Mouse (Mus musculus): ENCODE measurements around the gene Acsl4.

Gene Acsl4

GRCm38 (mm10) chrX:142390247-142390908 lies at the start of gene Acsl4:
Acsl4 (minus strand) TSS chrX:142390535.
- peak; percentile 64 to 77 for DNase-seq (ENCODE audit: low spot score in 2 of 2)

GRCm38 (mm10) chrX:142437971-142438504 lies 47.7 kb upstream of the Acsl4 start:
- no peak for DNase-seq (ENCODE audit: low spot score in 2 of 2)

GRCm38 (mm10) chrX:142432846-142433245 lies 42.5 kb upstream of the Acsl4 start:
- DNase-seq (ENCODE audit: low spot score in 2 of 2): no peak

- no peak for DNase-seq (ENCODE audit: low spot score in 2 of 2)
Measured at GRCm38 (mm10) chrX:142427111-142427510, 36.8 kb upstream of the Acsl4 start.

GRCm38 (mm10) chrX:142426628-142427027 lies 36.3 kb upstream of the Acsl4 start:
- no peak for DNase-seq (ENCODE audit: low spot score in 2 of 2)

- no peak for DNase-seq (ENCODE audit: low spot score in 2 of 2)
Measured at GRCm38 (mm10) chrX:142413884-142414283, 23.5 kb upstream of the Acsl4 start.

- no peak for DNase-seq (ENCODE audit: low spot score in 2 of 2)
Measured at GRCm38 (mm10) chrX:142410060-142410459, 19.7 kb upstream of the Acsl4 start.

GRCm38 (mm10) chrX:142409338-142409737 lies 19.0 kb upstream of the Acsl4 start:
- no peak for DNase-seq (ENCODE audit: low spot score in 2 of 2)

- DNase-seq (ENCODE audit: low spot score in 2 of 2): no peak
Measured at GRCm38 (mm10) chrX:142403114-142403513, 12.8 kb upstream of the Acsl4 start.

- no peak for DNase-seq (ENCODE audit: low spot score in 2 of 2)
Measured at GRCm38 (mm10) chrX:142398621-142399020, 8.3 kb upstream of the Acsl4 start.

- DNase-seq (ENCODE audit: low spot score in 2 of 2): peak in 1 of 2 experiments; percentile 6
Measured at GRCm38 (mm10) chrX:142390909-142391265, 552 bp upstream of the Acsl4 start.

- peak in 1 of 2 experiments; percentile 17 for DNase-seq (ENCODE audit: low spot score in 2 of 2)
Measured at GRCm38 (mm10) chrX:142389581-142390159, 665 bp downstream of the Acsl4 start.

- DNase-seq (ENCODE audit: low spot score in 2 of 2): no peak
Measured at GRCm38 (mm10) chrX:142388141-142388540, 2.2 kb downstream of the Acsl4 start.

- no peak for DNase-seq (ENCODE audit: low spot score in 2 of 2)
Measured at GRCm38 (mm10) chrX:142387634-142388033, 2.7 kb downstream of the Acsl4 start.

- DNase-seq (ENCODE audit: low spot score in 2 of 2): no peak
Measured at GRCm38 (mm10) chrX:142384918-142385317, 5.4 kb downstream of the Acsl4 start.

- DNase-seq (ENCODE audit: low spot score in 2 of 2): no peak
Measured at GRCm38 (mm10) chrX:142379894-142380293, 10.4 kb downstream of the Acsl4 start.

- no peak for DNase-seq (ENCODE audit: low spot score in 2 of 2)
Measured at GRCm38 (mm10) chrX:142378048-142378447, 12.3 kb downstream of the Acsl4 start.

- no peak for DNase-seq (ENCODE audit: low spot score in 2 of 2)
Measured at GRCm38 (mm10) chrX:142377358-142377757, 13.0 kb downstream of the Acsl4 start.

- no peak for DNase-seq (ENCODE audit: low spot score in 2 of 2)
Measured at GRCm38 (mm10) chrX:142376747-142377146, 13.6 kb downstream of the Acsl4 start.

- no peak for DNase-seq (ENCODE audit: low spot score in 2 of 2)
Measured at GRCm38 (mm10) chrX:142375519-142375918, 14.8 kb downstream of the Acsl4 start.

GRCm38 (mm10) chrX:142372393-142372792 lies 17.9 kb downstream of the Acsl4 start:
- DNase-seq (ENCODE audit: low spot score in 2 of 2): peak in 1 of 2 experiments; percentile 48

GRCm38 (mm10) chrX:142369935-142370334 lies 20.4 kb downstream of the Acsl4 start:
- DNase-seq (ENCODE audit: low spot score in 2 of 2): no peak

GRCm38 (mm10) chrX:142363882-142364281 lies 26.5 kb downstream of the Acsl4 start:
- DNase-seq (ENCODE audit: low spot score in 2 of 2): no peak
